Mouse (Mus musculus) G1E (cell line): Measurements from ENCODE around the gene Mrpl38.

Experiments used
- CTCF ChIP-seq: IDR thresholded peaks from 2 replicates; pipeline ENCODE4 v1.5.1; 2012; ENCODE audit warnings: low read depth, low read length, inconsistent platforms, mixed read lengths
- GATA1 ChIP-seq: IDR thresholded peaks from 2 replicates; pipeline ENCODE4 v1.6.1; 2012; ENCODE audit warnings: borderline replicate concordance, low read length, inconsistent platforms, mixed read lengths
- GATA2 ChIP-seq: IDR thresholded peaks from 2 replicates; pipeline ENCODE4 v1.6.1; 2012; ENCODE audit warnings: low read depth, low read length, inconsistent platforms, borderline replicate concordance
- POLR2AphosphoS5 ChIP-seq: IDR thresholded peaks from 2 replicates; pipeline ENCODE4 v1.6.1; 2012; ENCODE audit warnings: low read depth, low read length, inconsistent platforms; ENCODE audit not compliant: insufficient replicate concordance
- TAL1 ChIP-seq: conservative IDR thresholded peaks from 2 replicates; pipeline ENCODE4 v1.6.1; 2012; ENCODE audit warnings: low read depth, low read length, inconsistent platforms, mixed read lengths

- TF ChIP-seq CTCF (no peak), POLR2AphosphoS5 (no peak), TAL1 (no peak), GATA1 (no peak), GATA2 (no peak)
These were observed 47.1 kb downstream of the Mrpl38 start for GRCm38 (mm10) chr11:116091591-116091990.
